Mouse (Mus musculus): ENCODE data around the gene Tmtc2. TPM values are rescaled to one million over a fixed set of nuclear protein-coding genes. Genes with fewer than 3 reads are reported as not detected.

Gene Tmtc2
- total and polyA plus RNA-seq, 2 experiments from 2014 or later: 7.6 to 19.3 TPM

DNA sequence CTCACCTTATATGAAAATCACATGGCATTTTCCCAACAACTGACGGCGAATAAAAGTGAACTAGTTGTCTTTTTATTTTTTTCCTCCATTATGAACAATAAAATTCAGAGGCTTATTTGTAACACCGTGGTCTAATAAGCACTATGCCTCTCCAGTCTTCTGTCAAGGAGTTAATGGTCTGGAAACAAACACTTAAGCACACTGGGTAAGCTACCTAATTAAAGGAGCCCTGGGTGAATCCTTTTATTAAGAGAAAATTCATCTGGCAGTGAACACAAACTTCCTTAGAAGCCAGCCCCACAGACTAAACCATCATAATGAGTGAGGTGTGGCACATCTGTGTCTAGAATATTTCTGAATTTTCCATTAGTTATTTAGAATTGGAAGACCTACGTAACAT is 109.9 kb downstream of the Tmtc2 start:
- Histone ChIP-seq H3K9me3 (ENCODE audit: low read length) (no peaks in the 10 kb centered on the region), H3K4me3 (ENCODE audit: low read length) (no peak overlapping the region), H3K27me3 (ENCODE audit: insufficient read depth, low read length) (no peaks in the 10 kb centered on the region), H3K4me2 (ENCODE audit: low read depth, low read length) (no peak overlapping the region), H3K4me1 (ENCODE audit: insufficient read depth, low read length) (no peaks in the 10 kb centered on the region), H3K27ac (no peak overlapping the region), H3K9ac (replicated peaks; ENCODE audit: low read length) (no peak overlapping the region), H3K36me3 (ENCODE audit: insufficient read depth, low read length) (no peaks in the 10 kb centered on the region)
- DNase-seq (ENCODE audit: low spot score) (no peak), ATAC-seq (no peak)
- WGBS: 63% methylated on average over 4 of the region's 4 CpGs
- TF ChIP-seq CTCF (IDR thresholded peaks at IDR 0.05; ENCODE audit: low read depth): no peak

DNA sequence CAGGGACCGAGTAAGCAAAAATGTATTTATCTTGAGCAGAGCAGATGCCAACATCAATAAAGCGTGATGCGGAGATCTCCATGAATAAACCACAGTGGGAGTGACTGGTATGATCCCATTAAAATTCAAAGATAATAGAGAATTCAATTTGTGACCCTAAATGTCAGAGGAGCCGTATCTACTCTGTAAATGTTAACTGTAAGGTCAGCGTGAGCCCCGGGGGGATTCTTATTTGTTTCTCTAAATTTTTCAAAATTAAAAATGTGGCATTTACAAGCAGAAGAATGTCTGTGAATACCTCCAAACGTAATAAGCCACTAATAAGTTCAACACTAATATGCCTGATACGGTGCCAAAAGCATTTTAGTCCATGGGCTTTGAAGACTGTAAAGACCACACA is 120.8 kb downstream of the Tmtc2 start:
- no peaks in the 10 kb centered on the region for H3K27me3 ChIP-seq (ENCODE audit: insufficient read depth, low read length)
- H3K36me3 ChIP-seq (ENCODE audit: insufficient read depth, low read length): no peaks in the 10 kb centered on the region
- TF ChIP-seq CTCF (IDR thresholded peaks at IDR 0.05; ENCODE audit: low read depth): no peak
- no peak overlapping the region for H3K4me3 ChIP-seq (ENCODE audit: low read length)
- H3K4me2 ChIP-seq (ENCODE audit: low read depth, low read length): no peak overlapping the region
- no peaks in the 10 kb centered on the region for H3K4me1 ChIP-seq (ENCODE audit: insufficient read depth, low read length)
- no peak overlapping the region for H3K27ac ChIP-seq
- no peaks in the 10 kb centered on the region for H3K9me3 ChIP-seq (ENCODE audit: low read length)
- DNase-seq (ENCODE audit: low spot score) (no peak), ATAC-seq (no peak)
- 67% methylated on average over 8 of the region's 8 CpGs for WGBS
- no peak overlapping the region for H3K9ac ChIP-seq (replicated peaks; ENCODE audit: low read length)

GRCm38 (mm10) chr10:105447191-105447590 is 127.1 kb downstream of the Tmtc2 start:
- Histone ChIP-seq H3K27ac (no peak overlapping the region), H3K9me3 (ENCODE audit: low read length) (no peaks in the 10 kb centered on the region), H3K4me1 (ENCODE audit: insufficient read depth, low read length) (no peaks in the 10 kb centered on the region), H3K4me2 (ENCODE audit: low read depth, low read length) (no peak overlapping the region), H3K9ac (replicated peaks; ENCODE audit: low read length) (no peak overlapping the region), H3K36me3 (ENCODE audit: insufficient read depth, low read length) (no peaks in the 10 kb centered on the region), H3K4me3 (ENCODE audit: low read length) (no peak overlapping the region), H3K27me3 (ENCODE audit: insufficient read depth, low read length) (no peaks in the 10 kb centered on the region)
- ATAC-seq (no peak), DNase-seq (ENCODE audit: low spot score) (no peak)
- 88% methylated on average over 2 of the region's 2 CpGs for WGBS
- TF ChIP-seq CTCF (IDR thresholded peaks at IDR 0.05; ENCODE audit: low read depth): no peak

GRCm38 (mm10) chr10:105444309-105444708 is 129.9 kb downstream of the Tmtc2 start:
- Histone ChIP-seq H3K27me3 (ENCODE audit: insufficient read depth, low read length) (no peaks in the 10 kb centered on the region), H3K9ac (replicated peaks; ENCODE audit: low read length) (no peak overlapping the region), H3K4me3 (ENCODE audit: low read length) (no peak overlapping the region), H3K36me3 (ENCODE audit: insufficient read depth, low read length) (no peaks in the 10 kb centered on the region), H3K9me3 (ENCODE audit: low read length) (no peaks in the 10 kb centered on the region), H3K4me2 (ENCODE audit: low read depth, low read length) (no peak overlapping the region), H3K27ac (no peak overlapping the region), H3K4me1 (ENCODE audit: insufficient read depth, low read length) (no peaks in the 10 kb centered on the region)
- TF ChIP-seq CTCF (IDR thresholded peaks at IDR 0.05; ENCODE audit: low read depth): no peak
- DNase-seq (ENCODE audit: low spot score): no peak
- 86% methylated on average over 3 of the region's 3 CpGs for WGBS
- ATAC-seq: no peak

DNA sequence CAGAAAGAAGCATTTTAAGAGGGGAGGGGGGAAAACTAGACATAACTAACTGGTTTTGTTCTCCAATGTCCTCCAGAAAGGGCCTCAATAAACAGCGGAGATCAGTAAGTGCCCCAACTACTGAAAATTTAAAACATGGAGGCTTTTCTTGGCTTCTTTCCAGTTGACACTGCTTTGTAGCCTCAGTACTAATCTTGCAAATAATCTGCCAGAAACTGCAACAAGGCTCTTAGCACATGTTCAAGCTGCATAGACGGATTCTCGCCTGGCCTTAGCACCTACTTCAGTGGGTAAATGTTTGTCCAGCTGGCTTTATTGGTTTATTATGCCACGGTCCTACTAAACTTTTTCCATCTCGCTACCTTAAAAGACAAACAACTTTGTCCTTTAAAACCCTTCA is 139.4 kb downstream of the Tmtc2 start:
- H3K4me1 ChIP-seq (ENCODE audit: insufficient read depth, low read length): no peaks in the 10 kb centered on the region
- H3K4me3 ChIP-seq (ENCODE audit: low read length): no peak overlapping the region
- no peaks in the 10 kb centered on the region for H3K36me3 ChIP-seq (ENCODE audit: insufficient read depth, low read length)
- no peak overlapping the region for H3K9ac ChIP-seq (replicated peaks; ENCODE audit: low read length)
- no peak for ATAC-seq
- H3K27ac ChIP-seq: no peak overlapping the region
- peak; percentile 24 for DNase-seq (ENCODE audit: low spot score)
- WGBS: 73% methylated on average over 5 of the region's 5 CpGs
- H3K9me3 ChIP-seq (ENCODE audit: low read length): no peaks in the 10 kb centered on the region
- no peaks in the 10 kb centered on the region for H3K27me3 ChIP-seq (ENCODE audit: insufficient read depth, low read length)
- no peak for TF ChIP-seq CTCF (IDR thresholded peaks at IDR 0.05; ENCODE audit: low read depth)
- H3K4me2 ChIP-seq (ENCODE audit: low read depth, low read length): no peak overlapping the region

GRCm38 (mm10) chr10:105430885-105431284 is 143.4 kb downstream of the Tmtc2 start:
- no peak for TF ChIP-seq CTCF (IDR thresholded peaks at IDR 0.05; ENCODE audit: low read depth)
- Histone ChIP-seq H3K9me3 (ENCODE audit: low read length) (no peaks in the 10 kb centered on the region), H3K36me3 (ENCODE audit: insufficient read depth, low read length) (no peaks in the 10 kb centered on the region), H3K27me3 (ENCODE audit: insufficient read depth, low read length) (no peaks in the 10 kb centered on the region), H3K4me1 (ENCODE audit: insufficient read depth, low read length) (no peaks in the 10 kb centered on the region), H3K9ac (replicated peaks; ENCODE audit: low read length) (no peak overlapping the region), H3K27ac (no peak overlapping the region), H3K4me2 (ENCODE audit: low read depth, low read length) (no peak overlapping the region), H3K4me3 (ENCODE audit: low read length) (no peak overlapping the region)
- DNase-seq (ENCODE audit: low spot score) (no peak), ATAC-seq (peak; percentile 68)
- 56% methylated on average over 3 of the region's 3 CpGs for WGBS

GRCm38 (mm10) chr10:105430232-105430631 is 144.0 kb downstream of the Tmtc2 start:
- WGBS: 63% methylated on average over 5 of the region's 5 CpGs
- Histone ChIP-seq H3K9me3 (ENCODE audit: low read length) (no peaks in the 10 kb centered on the region), H3K4me1 (ENCODE audit: insufficient read depth, low read length) (no peaks in the 10 kb centered on the region), H3K4me3 (ENCODE audit: low read length) (no peak overlapping the region), H3K4me2 (ENCODE audit: low read depth, low read length) (no peak overlapping the region), H3K9ac (replicated peaks; ENCODE audit: low read length) (no peak overlapping the region), H3K36me3 (ENCODE audit: insufficient read depth, low read length) (no peaks in the 10 kb centered on the region), H3K27ac (no peak overlapping the region), H3K27me3 (ENCODE audit: insufficient read depth, low read length) (no peaks in the 10 kb centered on the region)
- ATAC-seq (no peak), DNase-seq (ENCODE audit: low spot score) (no peak)
- no peak for TF ChIP-seq CTCF (IDR thresholded peaks at IDR 0.05; ENCODE audit: low read depth)
